Mouse (Mus musculus) mouse embryonic stem cell (cell line): ENCODE measurements around the gene Lcn10.

Experiments used
- in situ Hi-C, 2 experiments: fragments of 300-500 bp; cut with MboI; formaldehyde crosslinking; loops; 1 replicate in 1 of 2; 3 replicates in 1 of 2; pipeline ENCODE4 v1.14.3; 2019 to 2020; ENCODE audit warnings: low sequenced_read_pairs in 2 of 2, low pct_unique_long_range_greater_than_20kb in 1 of 2, mixed read lengths in 1 of 2; ENCODE audit not compliant: unreplicated experiment in 1 of 2

The Lcn10 gene

GRCm38 (mm10) chr2:25682426-25682825 lies at the start of gene Lcn10:
Lcn10 (plus strand) TSS chr2:25682726.
- in situ Hi-C loops = no loop called here

DNA sequence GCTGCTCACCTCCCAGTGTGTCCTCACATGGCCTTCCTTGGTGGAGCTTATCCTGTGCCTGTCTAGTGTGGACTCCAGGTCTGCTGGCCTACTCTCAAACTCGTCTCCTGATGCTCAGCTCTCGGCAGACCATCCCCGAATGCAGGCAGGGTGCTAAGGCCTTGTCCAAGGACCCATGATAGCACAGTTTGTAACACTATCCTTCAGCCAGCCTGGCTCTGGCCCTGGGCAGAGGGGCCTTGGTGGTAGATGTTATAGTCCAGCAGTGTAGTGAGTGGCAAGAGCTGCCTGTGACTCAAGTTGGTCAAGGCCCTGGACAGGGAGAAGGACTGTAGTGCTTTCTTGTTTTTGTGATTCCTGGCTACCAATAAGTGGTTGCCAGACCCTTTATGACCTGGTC lies 48.9 kb upstream of the Lcn10 start:
- in situ Hi-C loops = no loop called here

- in situ Hi-C loops = no loop called here
These were observed 48.5 kb upstream of the Lcn10 start for GRCm38 (mm10) chr2:25634046-25634445.

DNA sequence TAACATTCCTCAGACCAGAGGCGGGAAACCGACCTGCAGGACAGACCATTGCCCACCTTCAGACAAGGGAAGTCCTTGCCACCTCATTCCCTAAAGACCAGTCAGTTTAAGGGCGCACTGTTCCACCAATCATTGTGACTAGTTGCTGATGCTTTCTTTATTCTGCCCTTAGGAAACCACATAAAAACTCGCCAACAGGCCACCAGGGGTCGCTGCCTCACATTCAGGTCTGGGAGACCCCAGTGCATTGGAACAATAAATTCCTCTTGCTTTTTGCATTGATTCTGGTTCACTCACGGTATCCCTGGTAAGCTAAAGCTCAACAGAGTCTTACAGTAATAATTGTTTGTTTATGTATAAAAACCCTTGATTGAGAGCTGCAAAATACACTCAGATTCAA lies 42.6 kb upstream of the Lcn10 start:
- in situ Hi-C loops = no loop called here

DNA sequence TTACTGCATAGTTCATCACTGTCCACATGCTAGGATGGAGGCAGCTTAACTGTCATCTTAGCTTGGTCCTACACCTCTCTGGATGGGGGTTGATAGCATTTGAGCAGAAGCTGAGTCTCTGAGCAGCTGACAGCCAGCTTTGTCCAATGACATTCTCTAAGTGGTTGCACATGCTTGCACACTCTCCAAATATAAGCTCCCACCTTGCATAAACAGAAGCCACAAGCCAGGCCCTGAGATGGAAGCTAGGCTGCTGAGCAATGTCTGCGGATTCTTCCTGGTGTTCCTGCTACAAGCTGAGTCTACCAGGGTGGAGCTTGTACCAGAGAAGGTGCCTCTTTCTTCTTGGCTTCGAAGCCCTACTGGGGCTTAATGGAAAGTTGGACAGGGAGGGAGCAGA lies 29.6 kb upstream of the Lcn10 start, which contains the start of gene Lcn8:
Gene Lcn8, plus strand, starts transcription at position 219 of the 400 bp plus-strand sequence.
- in situ Hi-C loops = no loop called here

DNA sequence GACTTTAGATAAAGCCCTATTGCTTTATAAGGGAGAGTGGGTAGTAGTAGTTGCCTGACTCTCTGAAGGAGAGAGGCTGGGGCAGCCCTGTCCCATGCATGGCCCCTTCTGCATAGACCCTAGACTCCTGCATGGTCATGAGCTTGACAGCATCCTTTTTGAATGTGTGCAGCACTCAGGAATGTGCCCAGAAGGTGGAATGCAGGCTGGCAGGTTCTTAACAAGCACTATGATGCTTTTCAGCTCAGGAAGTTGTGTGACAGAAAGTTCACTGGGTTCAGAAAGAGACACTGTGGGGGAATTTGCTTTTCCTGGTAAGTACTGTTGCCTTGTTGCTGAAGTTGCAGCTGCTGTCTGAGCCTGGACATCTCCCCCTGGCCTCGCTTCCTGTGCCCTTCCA lies 28.0 kb upstream of the Lcn10 start:
- in situ Hi-C loops = no loop called here

DNA sequence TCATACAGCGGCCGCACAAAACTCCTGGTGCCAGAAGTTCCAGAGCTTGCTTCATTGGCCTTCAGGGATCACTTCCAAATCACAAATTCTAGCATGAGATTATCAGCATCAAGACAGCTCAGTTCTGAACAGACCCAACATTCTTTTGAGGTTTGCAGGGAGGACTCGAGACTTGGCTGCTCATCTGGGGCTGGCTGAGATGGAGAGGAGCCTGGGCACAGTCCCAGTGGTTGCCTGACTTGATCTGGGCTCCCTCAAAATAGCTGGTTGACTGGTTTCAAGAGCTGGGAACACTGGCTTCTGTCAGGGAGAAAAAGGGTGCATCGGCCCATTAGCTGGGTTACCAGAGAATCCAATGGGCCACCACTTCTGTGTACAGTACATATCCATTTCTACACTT lies 25.8 kb upstream of the Lcn10 start:
- in situ Hi-C loops = no loop called here

- in situ Hi-C loops = no loop called here
These were observed 25.3 kb upstream of the Lcn10 start for GRCm38 (mm10) chr2:25657246-25657645.

GRCm38 (mm10) chr2:25657652-25658051 lies 24.9 kb upstream of the Lcn10 start, which contains the start of gene Lcn5:
Lcn5 (plus strand) TSS chr2:25657952.
- in situ Hi-C loops = no loop called here

DNA sequence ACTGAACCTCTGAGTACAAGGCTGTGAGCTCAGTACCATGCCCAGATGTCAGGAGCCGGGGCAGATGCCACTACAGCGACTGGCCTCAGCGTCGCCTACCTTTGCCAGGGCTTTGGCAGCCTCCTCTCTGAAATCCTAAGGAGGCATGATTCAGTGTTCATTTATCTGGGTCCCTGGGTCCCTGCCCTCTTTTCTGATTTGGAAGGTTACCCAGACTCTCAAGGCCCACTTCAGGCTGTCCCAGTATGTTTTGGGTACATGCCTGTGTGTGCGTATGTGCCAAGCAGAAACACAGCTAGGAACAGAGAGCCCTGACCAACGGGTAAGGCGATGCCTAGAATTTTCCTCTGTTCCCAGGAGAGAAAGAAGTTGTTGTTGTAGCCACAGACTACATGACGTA lies 22.2 kb upstream of the Lcn10 start:
- in situ Hi-C loops = no loop called here

DNA sequence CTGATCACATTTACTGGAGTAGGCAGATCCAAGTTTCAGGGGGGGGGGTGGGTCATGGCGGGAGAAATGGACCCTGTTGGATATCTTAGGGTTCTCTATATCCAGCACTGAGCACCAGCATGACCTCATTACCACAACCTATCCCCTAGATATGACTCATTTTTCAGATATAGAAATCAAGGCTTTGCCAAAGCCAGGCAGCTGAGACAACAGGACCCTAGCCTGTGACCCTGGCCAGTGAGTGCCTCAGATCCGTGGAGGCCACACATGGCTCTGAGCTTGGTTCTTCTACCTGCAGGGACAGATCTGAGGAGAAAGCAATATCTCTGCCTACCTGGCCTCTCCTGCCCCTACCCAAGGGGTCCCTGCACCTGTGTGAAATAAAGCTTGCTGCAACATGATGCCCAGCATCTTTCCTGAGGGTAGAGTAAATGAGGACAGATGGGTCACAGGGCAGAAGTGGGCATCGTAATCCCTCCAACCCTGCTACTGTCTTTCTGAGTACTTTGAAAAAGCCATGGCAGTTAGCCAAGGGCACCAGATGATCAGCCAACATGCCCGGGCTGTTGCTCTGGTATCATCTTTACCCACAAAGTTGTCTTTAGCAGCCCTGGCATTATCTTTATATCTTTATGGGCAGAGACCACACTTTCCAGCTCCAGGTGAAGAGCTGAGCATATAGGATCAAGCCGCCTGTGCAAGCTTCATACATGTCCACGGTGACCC lies 21.1 kb upstream of the Lcn10 start:
- in situ Hi-C loops = no loop called here

DNA sequence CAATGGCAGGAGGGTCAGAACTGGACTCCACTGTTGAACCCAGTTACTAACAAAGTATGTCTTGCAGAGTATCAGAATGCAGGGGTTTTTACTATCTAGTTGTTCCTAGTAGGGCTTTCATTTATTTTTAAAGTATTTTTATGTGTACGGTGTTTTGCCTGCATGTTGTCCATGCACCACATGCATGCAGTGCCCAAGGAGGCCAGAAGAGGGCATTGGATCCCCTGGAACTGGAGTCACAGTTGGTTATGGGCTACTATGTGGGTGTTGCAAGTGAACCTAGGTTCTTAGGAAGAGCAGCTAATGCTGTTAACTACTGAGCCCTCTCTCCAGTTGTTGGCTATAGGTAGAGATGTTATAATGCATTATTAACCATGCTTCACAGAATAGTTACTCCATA lies 19.0 kb upstream of the Lcn10 start:
- in situ Hi-C loops = no loop called here

- in situ Hi-C loops = no loop called here
These were observed 18.4 kb upstream of the Lcn10 start for GRCm38 (mm10) chr2:25664125-25664524.

DNA sequence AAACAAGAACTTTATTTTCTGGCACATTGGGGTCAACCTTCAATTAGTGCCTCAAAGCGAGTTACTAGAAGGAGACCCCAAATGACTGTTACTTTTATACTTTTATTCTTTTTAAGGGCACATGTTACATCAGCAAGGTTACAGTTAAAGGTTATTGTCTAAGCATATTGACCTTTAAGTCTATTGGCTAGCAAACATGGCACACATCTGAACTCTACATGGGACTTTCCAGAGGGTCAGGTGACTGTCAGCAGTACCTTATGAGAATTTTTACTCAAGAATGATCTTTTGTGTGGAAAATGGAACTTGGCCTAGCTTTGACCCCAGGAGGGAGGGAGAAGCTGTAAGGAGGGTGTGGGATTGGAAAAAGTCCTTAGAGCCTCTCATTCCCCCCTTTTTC lies 16.0 kb upstream of the Lcn10 start:
- in situ Hi-C loops = no loop called here

DNA sequence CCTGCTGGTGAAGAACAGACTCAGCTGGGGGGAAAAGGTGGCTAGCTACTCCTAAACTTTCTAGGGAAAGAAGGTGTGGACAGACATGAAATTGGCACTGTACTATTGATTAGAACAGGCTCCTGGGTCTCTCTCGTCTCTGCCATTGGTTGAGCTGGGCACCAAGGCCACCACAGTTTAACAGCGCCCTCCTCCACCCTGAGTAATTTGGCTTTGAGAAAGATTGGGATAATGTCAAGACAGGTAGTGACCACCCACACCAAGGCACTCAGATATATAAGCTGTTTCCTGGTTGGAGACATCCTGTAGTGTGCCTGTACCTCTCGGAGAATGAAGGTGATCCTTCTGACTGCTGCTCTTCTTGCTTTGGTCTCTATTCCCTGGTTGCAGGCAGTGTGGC lies 6.0 kb upstream of the Lcn10 start, which contains the start of gene Lcn6:
Gene Lcn6, plus strand, starts transcription at position 301 of the 400 bp plus-strand sequence.
- in situ Hi-C loops = no loop called here

GRCm38 (mm10) chr2:25679559-25679958 lies 3.0 kb upstream of the Lcn10 start:
- in situ Hi-C loops = no loop called here

- in situ Hi-C loops = no loop called here
These were observed 4.4 kb downstream of the Lcn10 start for GRCm38 (mm10) chr2:25686941-25687340.

GRCm38 (mm10) chr2:25694605-25695004 lies 12.1 kb downstream of the Lcn10 start:
- in situ Hi-C loops = no loop called here

DNA sequence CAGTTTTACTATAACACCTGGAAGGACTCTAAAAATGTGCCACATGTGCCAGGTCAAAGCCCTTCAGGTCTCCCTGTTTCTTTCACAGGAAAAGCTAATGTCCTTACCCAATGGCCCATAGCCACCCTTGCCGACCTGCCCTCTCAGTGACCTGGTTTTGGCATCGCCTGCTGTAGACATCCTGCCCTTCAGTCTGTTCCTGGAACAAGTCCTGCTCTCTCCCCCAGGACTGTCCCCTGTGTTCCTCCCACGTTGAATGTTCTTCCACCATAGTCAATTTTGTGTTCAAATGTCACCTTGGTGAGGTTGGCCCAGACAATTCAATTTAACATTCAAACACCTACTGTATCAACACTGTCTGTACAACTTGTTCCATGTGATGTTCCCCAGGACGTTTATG lies 14.4 kb downstream of the Lcn10 start:
- in situ Hi-C loops = no loop called here

DNA sequence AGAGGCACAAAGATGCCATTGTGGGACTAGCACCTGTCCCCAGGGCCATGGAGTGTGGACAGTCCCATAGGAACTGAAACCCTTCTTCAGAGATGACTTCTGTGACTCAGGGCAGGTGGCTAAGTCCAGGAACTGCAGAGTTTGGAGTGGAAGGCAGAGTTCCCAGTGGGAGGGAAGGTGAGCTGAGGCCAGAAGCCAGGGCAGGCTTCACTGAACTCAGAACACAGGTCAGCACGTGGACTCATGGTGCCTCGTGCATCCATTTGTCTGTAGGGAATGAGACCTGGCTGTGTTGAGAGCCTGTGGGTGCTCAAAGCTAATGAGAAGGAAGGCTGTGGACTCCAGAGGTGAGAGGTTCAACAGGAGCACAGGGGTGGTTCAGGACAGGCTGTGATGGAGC lies 16.2 kb downstream of the Lcn10 start:
- in situ Hi-C loops = no loop called here
